23 mouse cellular contexts compared by ENCODE assay signal in genomic region chr14:32175310-32175709, GRCm38 (mm10). TPM values are rescaled to one million over a fixed set of nuclear protein-coding genes. Genes with fewer than 3 reads are reported as not detected.
"Had no signal": no experiment of that assay in that cellular context is flagged by ENCODE, and none has a peak within 500 bp of the region (broad histone marks: within the 10 kb centered on the region; RNA-seq: fewer than 3 reads in every experiment).

No protein-coding gene starts in this region.

- DNase-seq: kidney, adult 18-20 months; kidney, postnatal 25 days; lung, adult 2 months; lung, postnatal 36 days; midbrain, embryonic 14.5 days; right cerebral cortex, postnatal 4 days; spleen, adult 18-20 months; thymus, adult 2 months; thymus, postnatal 36 days had no signal

- H3K9ac ChIP-seq: neural tube, embryonic 15.5 days; stomach, embryonic 15.5 days had no signal

- ATAC-seq: lung, postnatal 0 days had no signal

- H3K9me3 ChIP-seq: limb, embryonic 10.5 days; midbrain, embryonic 10.5 days; neural tube, embryonic 15.5 days; stomach, embryonic 15.5 days had no signal

- H3K27me3 ChIP-seq: neural tube, embryonic 15.5 days; stomach, embryonic 15.5 days had no signal

- H3K4me2 ChIP-seq: neural tube, embryonic 15.5 days; stomach, embryonic 15.5 days had no signal

- H3K4me1 ChIP-seq: limb, embryonic 10.5 days; midbrain, embryonic 10.5 days; neural tube, embryonic 15.5 days; stomach, embryonic 15.5 days had no signal

- H3K27ac ChIP-seq: left cerebral cortex, adult 2 months; limb, embryonic 10.5 days; midbrain, embryonic 10.5 days; neural tube, embryonic 15.5 days; stomach, embryonic 15.5 days had no signal

- H3K4me3 ChIP-seq: left cerebral cortex, adult 2 months; limb, embryonic 10.5 days; midbrain, embryonic 10.5 days; myocyte; neural tube, embryonic 15.5 days; stomach, embryonic 15.5 days had no signal

RNA-seq across cellular contexts. Expression of gene Msmb, which starts 33.5 kb away (rescaled TPM):
- total RNA-seq: layer of hippocampus, postnatal 25 days; left cerebral cortex, adult 2 months; left cerebral cortex, postnatal 14 days; megakaryocyte progenitor cell, adult 5-6 weeks had no signal
- polyA plus RNA-seq: kidney, embryonic 14.5 days; limb, embryonic 10.5 days; limb, embryonic 14.5 days; lung, adult 2 months; lung, postnatal 0 days; midbrain, embryonic 10.5 days; midbrain, embryonic 14.5 days; myocyte; neural tube, embryonic 11.5 days; neural tube, embryonic 15.5 days; stomach, embryonic 15.5 days; testis, adult 2 months; thymus, adult 2 months had no signal
